Mouse (Mus musculus) intestine, embryonic 15.5 days (tissue): ENCODE measurements around the gene Inava. TPM values are rescaled to one million over a fixed set of nuclear protein-coding genes. Genes with fewer than 3 reads are reported as not detected.

Source experiments
- ATAC-seq: fragments of 200-750 bp; cut with Nextera tagmentation; 2 replicates; pipeline ENCODE4 v1.8.0; 2017; ENCODE audit warnings: moderate TSS enrichment, moderate library complexity
- H3K27ac ChIP-seq: fragments of 300-500 bp; sonication (generic); 2 replicates; pipeline ENCODE4 v1.5.1; 2015; ENCODE audit warnings: mild to moderate bottlenecking, inconsistent platforms
- H3K27me3 ChIP-seq: fragments of 300-500 bp; sonication (generic); replicated peaks from 2 replicates; pipeline ENCODE4 v1.6.1; 2015; ENCODE audit warnings: inconsistent platforms
- H3K36me3 ChIP-seq: fragments of 300-500 bp; sonication (generic); 2 replicates; pipeline ENCODE4 v1.6.1; 2015; ENCODE audit warnings: inconsistent platforms
- H3K4me1 ChIP-seq: fragments of 300-500 bp; sonication (generic); replicated peaks from 2 replicates; pipeline ENCODE4 v1.6.1; 2015; ENCODE audit warnings: inconsistent platforms
- H3K4me2 ChIP-seq: fragments of 300-500 bp; sonication (generic); replicated peaks from 2 replicates; pipeline ENCODE4 v1.6.1; 2015; ENCODE audit warnings: mild to moderate bottlenecking, inconsistent platforms
- H3K4me3 ChIP-seq: fragments of 300-500 bp; sonication (generic); replicated peaks from 2 replicates; pipeline ENCODE4 v1.5.1; 2015; ENCODE audit warnings: inconsistent platforms
- H3K9ac ChIP-seq: fragments of 300-500 bp; sonication (generic); 2 replicates; pipeline ENCODE4 v1.6.1; 2015; ENCODE audit warnings: inconsistent platforms
- H3K9me3 ChIP-seq: fragments of 300-500 bp; sonication (generic); 2 replicates; pipeline ENCODE4 v1.6.1; 2016; ENCODE audit warnings: inconsistent platforms
- WGBS: fragments of 180-500 bp; shearing (Covaris S2); methylation state at CpG from one replicate; pipeline ENCODE4 v1.1.7; 2015; 5-methylcytosine and 5-hydroxymethylcytosine counted together
- polyA plus RNA-seq: library from polyadenylated mRNA; unstranded; fragments of >200 nt; fragmentation: Nextera tagmentation; extraction: Ambion mirVana; gene quantifications from 2 replicates; pipeline ENCODE4 v1.2.1, GENCODE M21; 2015

Gene Inava
- 29.2 and 30.0 TPM in 2 replicates for polyA plus RNA-seq

DNA sequence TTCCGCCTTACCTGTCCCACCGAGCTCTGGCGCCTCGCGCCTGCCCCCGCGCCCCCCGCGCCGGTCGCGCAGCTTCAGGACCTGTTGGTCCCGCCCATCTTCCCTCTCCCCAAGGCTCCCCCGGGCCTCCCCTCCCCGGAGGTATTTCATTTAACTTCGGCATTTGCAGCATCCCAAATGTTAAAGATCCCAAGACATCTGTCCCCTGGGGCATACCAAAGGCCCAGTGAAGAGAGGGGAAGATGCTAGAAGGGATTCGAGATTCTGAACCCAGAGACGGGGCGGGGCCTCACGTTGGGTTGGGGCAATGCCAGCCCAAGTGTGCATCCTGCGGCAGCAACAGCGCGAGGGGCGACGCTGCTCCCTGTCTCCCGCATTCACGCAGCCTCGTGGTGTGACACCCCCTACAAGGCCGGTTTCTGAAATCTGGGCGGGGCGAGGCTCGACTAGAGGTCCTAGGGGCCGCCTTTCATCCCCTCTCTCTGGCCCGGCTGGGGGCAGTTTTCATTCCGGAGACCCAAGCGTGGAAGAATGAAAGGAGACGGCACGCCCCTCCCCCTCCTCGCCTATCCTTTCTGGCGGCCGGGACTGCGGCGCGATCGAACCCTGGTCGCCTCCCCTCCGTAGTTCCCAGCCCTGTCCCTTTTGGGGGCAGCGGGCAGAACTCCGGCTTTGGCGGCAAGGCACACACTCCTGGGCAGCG, at the start of gene Inava:
Inava (minus strand) TSS at position 373 of the 703 bp plus-strand sequence.
- peaks cover 28% of the 10 kb centered on the region for H3K4me1 ChIP-seq

DNA sequence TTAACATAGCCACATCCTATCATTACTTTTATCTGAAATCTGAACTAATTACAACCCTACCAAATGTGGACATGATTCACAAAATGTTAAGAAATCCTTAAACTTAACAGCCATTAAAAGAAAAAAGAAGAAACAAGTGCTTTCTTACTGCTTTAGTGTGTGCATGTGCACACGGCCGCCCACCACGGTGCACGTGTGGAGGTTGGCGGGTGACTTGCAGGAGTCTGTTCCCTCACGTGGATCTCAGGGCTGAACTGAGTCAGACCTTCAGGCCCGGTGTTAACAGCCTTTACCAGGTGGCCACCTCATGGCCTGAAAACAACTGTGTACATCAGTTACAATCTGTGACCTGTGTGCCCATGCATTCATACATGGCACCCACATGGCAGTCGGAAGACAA, 43.3 kb upstream of the Inava start:
- no peaks in the 10 kb centered on the region for H3K27me3 ChIP-seq
- no peak for ATAC-seq
- no peaks in the 10 kb centered on the region for H3K9me3 ChIP-seq
- no peaks in the 10 kb centered on the region for H3K4me1 ChIP-seq
- no peak overlapping the region for H3K27ac ChIP-seq
- no peak overlapping the region for H3K4me2 ChIP-seq
- H3K36me3 ChIP-seq = peaks cover 15% of the 10 kb centered on the region; the same call in 1 of the 2 replicates
- WGBS = 91% methylated on average over 8 of the region's 8 CpGs
- no peak overlapping the region for H3K4me3 ChIP-seq
- no peak overlapping the region for H3K9ac ChIP-seq

More for the DNA sequence above, at the start of gene Inava:
- ATAC-seq = peak; percentile 60
- Histone ChIP-seq H3K4me2 (peak within 1 kb of the TSS; percentile 92), H3K4me3 (peak within 1 kb of the TSS; percentile 65), H3K36me3 (no peaks in the 10 kb centered on the region), H3K9me3 (no peaks in the 10 kb centered on the region), H3K9ac (peak within 1 kb of the TSS; percentile 68), H3K27me3 (no peaks in the 10 kb centered on the region), H3K27ac (peak within 1 kb of the TSS; percentile 74)
- under 1% methylated on average over 45 of the region's 51 CpGs for WGBS

DNA sequence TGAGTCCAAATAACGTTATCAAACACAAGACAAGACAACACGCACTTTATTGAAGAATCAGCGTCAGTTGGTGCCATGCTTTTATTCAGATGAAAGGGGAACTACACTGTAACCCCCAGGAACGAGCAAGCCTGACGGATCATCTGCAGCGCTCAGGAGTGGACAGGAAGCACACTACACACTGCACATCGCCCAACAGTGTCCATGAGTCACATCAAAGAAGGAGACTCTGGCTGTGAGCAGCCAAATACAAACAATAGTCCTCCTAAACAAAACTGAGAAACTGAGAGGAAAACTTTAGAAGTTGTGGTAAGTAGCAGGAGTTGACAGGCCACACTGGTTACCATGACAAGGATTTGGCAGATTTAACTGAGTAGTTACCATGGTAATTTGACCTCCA, 34.2 kb upstream of the Inava start:
- Histone ChIP-seq H3K9ac (no peak overlapping the region), H3K9me3 (no peaks in the 10 kb centered on the region), H3K27ac (no peak overlapping the region), H3K27me3 (no peaks in the 10 kb centered on the region; the same call in 1 of the 2 replicates), H3K36me3 (0 out of 2 replicates have a peak, but pooled peaks cover under 1% of the 10 kb centered on the region), H3K4me2 (no peak overlapping the region), H3K4me3 (no peak overlapping the region), H3K4me1 (no peaks in the 10 kb centered on the region)
- 80% methylated on average over 7 of the region's 7 CpGs for WGBS
- ATAC-seq = no peak

GRCm38 (mm10) chr1:136266127-136266526, 32.1 kb upstream of the Inava start:
- 45% methylated on average over 6 of the region's 6 CpGs for WGBS
- Histone ChIP-seq H3K27me3 (peaks cover 9% of the 10 kb centered on the region), H3K4me1 (no peaks in the 10 kb centered on the region), H3K9ac (no peak overlapping the region), H3K4me2 (no peak overlapping the region), H3K27ac (no peak overlapping the region), H3K9me3 (no peaks in the 10 kb centered on the region), H3K4me3 (no peak overlapping the region), H3K36me3 (no peaks in the 10 kb centered on the region)
- no peak for ATAC-seq

GRCm38 (mm10) chr1:136263355-136263754, 29.3 kb upstream of the Inava start:
- no peak for ATAC-seq
- 88% methylated on average over 5 of the region's 5 CpGs for WGBS

GRCm38 (mm10) chr1:136260635-136261238, 26.7 kb upstream of the Inava start, which contains the start of gene Gpr25:
TSS of gene Gpr25 (minus strand) at chr1:136260873.
- Histone ChIP-seq H3K4me3 (peak within 1 kb of the TSS; percentile 55), H3K27me3 (peaks cover 49% of the 10 kb centered on the region), H3K4me2 (peak within 1 kb of the TSS; percentile 99), H3K4me1 (peaks cover 13% of the 10 kb centered on the region), H3K36me3 (no peaks in the 10 kb centered on the region), H3K9me3 (no peaks in the 10 kb centered on the region), H3K27ac (no peak within 1 kb of the TSS), H3K9ac (peak within 1 kb of the TSS; percentile 49)
- peak; percentile 52 for ATAC-seq
- 10% methylated on average over 28 of the region's 28 CpGs for WGBS

More at GRCm38 (mm10) chr1:136263355-136263754, 29.3 kb upstream of the Inava start:
- Histone ChIP-seq H3K9ac (no peak overlapping the region), H3K27ac (no peak overlapping the region), H3K36me3 (no peaks in the 10 kb centered on the region), H3K4me1 (peaks cover 13% of the 10 kb centered on the region), H3K4me3 (no peak overlapping the region), H3K4me2 (no peak overlapping the region), H3K27me3 (peaks cover 37% of the 10 kb centered on the region), H3K9me3 (no peaks in the 10 kb centered on the region)

DNA sequence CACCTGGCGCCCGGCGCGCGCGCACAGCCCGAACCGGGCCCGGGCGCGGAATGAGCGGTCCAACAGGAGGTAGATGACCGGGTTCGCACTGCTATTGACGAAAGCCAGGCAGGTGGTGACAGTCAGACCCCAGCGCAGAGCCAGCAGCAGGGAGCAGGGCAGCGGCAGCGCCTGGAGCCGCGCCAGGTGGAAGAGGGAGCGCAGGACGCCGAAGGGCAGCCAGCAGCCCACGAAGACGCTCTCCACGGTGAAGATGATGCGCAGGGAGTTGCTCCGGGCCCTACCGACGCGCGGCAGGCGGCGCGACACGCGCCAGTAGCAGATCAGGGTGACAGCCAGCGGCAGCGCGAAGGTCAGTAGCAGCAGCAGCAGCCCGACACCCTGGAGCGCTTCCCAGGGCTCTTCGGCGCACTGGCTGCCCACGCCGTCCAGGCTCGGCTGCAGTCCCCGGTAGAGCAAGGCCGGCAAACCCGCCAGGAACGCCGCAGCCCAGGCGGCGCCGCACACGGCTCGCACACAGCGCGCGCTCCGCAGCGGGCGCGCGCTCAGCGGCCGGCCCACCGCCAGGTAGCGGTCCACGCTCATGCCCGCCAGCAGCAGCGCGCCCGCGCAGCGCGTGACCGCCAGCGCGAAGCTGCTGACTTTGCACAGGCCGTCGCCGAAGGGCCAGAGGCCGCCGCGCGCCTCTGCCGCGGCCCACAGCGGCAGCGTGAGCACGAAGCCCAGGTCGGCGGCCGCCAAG, 26.0 kb upstream of the Inava start:
- Histone ChIP-seq H3K27ac (no peak overlapping the region), H3K4me3 (peak overlapping the region; percentile 55), H3K9me3 (no peaks in the 10 kb centered on the region), H3K9ac (peak overlapping the region; percentile 49), H3K4me1 (peaks cover 13% of the 10 kb centered on the region), H3K36me3 (no peaks in the 10 kb centered on the region), H3K4me2 (peak overlapping the region; percentile 99), H3K27me3 (peaks cover 49% of the 10 kb centered on the region)
- ATAC-seq = peak; percentile 83
- WGBS = under 1% methylated on average over 82 of the region's 95 CpGs

GRCm38 (mm10) chr1:136259543-136259892, 25.5 kb upstream of the Inava start:
- 3% methylated on average over 16 of the region's 16 CpGs for WGBS
- Histone ChIP-seq H3K27ac (no peak overlapping the region), H3K4me2 (peak overlapping the region; percentile 99), H3K4me3 (peak overlapping the region; percentile 55), H3K27me3 (peaks cover 49% of the 10 kb centered on the region), H3K9me3 (no peaks in the 10 kb centered on the region), H3K36me3 (no peaks in the 10 kb centered on the region), H3K9ac (no peak overlapping the region), H3K4me1 (peaks cover 13% of the 10 kb centered on the region)
- peak; percentile 24; the same call in 1 of the 2 replicates for ATAC-seq

DNA sequence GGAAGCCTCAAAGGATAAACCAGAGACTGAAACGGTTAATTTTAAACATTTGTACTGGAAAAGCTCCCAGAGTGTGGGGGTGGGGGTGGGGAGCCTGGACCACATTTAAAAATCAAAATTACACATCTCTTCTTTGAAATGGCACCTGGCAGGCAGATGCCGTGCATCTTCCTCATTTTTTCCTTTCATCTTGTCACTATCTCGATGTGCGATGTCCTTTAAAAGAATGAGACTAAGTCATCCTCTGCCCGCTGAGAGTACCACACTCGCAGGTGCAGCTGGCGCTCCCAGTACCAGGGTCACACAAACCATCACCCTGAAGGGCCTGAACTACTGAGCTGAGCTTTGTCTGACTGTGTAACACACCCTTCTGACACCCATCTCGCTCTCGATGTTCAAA, 24.4 kb upstream of the Inava start:
- Histone ChIP-seq H3K27me3 (peaks cover 49% of the 10 kb centered on the region), H3K4me3 (no peak overlapping the region), H3K27ac (no peak overlapping the region), H3K9me3 (no peaks in the 10 kb centered on the region), H3K4me2 (no peak overlapping the region), H3K36me3 (no peaks in the 10 kb centered on the region), H3K4me1 (peaks cover 13% of the 10 kb centered on the region), H3K9ac (no peak overlapping the region)
- ATAC-seq = no peak
- 70% methylated on average over 9 of the region's 9 CpGs for WGBS

GRCm38 (mm10) chr1:136255657-136256056, 21.6 kb upstream of the Inava start:
- Histone ChIP-seq H3K4me1 (peaks cover 11% of the 10 kb centered on the region), H3K9ac (no peak overlapping the region), H3K4me3 (no peak overlapping the region), H3K36me3 (no peaks in the 10 kb centered on the region), H3K4me2 (no peak overlapping the region), H3K9me3 (no peaks in the 10 kb centered on the region), H3K27me3 (peaks cover 35% of the 10 kb centered on the region), H3K27ac (no peak overlapping the region)
- 41% methylated on average over 8 of the region's 8 CpGs for WGBS
- no peak for ATAC-seq

DNA sequence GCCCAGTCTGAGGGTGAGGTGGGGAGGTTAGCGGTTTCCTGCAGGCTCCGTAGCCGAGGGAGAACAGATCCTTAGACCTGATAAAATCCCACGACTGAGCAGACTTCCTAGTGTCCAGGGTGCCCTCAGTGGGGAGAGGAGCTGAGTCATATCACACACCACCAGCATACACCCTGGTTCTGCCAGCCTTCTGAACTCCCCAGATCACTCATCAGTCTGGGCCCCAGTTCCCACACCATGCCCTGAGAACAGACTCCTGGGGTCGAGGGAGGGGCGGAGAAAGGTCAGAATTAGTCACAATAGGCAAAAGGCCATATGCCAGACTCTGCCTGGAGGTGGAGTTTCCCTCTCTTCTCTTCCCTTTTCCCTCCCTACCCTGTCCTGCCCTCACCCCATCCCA, 21.1 kb upstream of the Inava start:
- Histone ChIP-seq H3K27ac (no peak overlapping the region), H3K4me3 (no peak overlapping the region), H3K36me3 (no peaks in the 10 kb centered on the region), H3K4me1 (peaks cover 7% of the 10 kb centered on the region), H3K27me3 (peaks cover 30% of the 10 kb centered on the region), H3K4me2 (no peak overlapping the region), H3K9ac (no peak overlapping the region), H3K9me3 (no peaks in the 10 kb centered on the region)
- ATAC-seq = no peak
- WGBS = 39% methylated on average over 6 of the region's 6 CpGs

- 72% methylated on average over 10 of the region's 10 CpGs for WGBS
- Histone ChIP-seq H3K9ac (no peak overlapping the region), H3K4me3 (no peak overlapping the region), H3K27me3 (peaks cover 25% of the 10 kb centered on the region), H3K4me1 (peaks cover 1% of the 10 kb centered on the region), H3K27ac (no peak overlapping the region), H3K36me3 (no peaks in the 10 kb centered on the region), H3K4me2 (no peak overlapping the region), H3K9me3 (no peaks in the 10 kb centered on the region)
- no peak for ATAC-seq
Observed at GRCm38 (mm10) chr1:136254503-136255065, 20.5 kb upstream of the Inava start.
